Mouse (Mus musculus) monocyte, adult 2 months (primary cell): ENCODE measurements at regions not wholly inside any gene's neighbourhood (a gene's known extent, or its start where the extent isn't known, plus 50 kb on each side); places are given as distances from the start of the nearest gene placed in this dataset.

Experiments
- DNase-seq, 2 experiments: peaks; one replicate each; pipeline ENCODE4 v3.0.0; 2022; ENCODE audit warnings: low spot score in 2 of 2, low read depth in 1 of 2

DNA sequence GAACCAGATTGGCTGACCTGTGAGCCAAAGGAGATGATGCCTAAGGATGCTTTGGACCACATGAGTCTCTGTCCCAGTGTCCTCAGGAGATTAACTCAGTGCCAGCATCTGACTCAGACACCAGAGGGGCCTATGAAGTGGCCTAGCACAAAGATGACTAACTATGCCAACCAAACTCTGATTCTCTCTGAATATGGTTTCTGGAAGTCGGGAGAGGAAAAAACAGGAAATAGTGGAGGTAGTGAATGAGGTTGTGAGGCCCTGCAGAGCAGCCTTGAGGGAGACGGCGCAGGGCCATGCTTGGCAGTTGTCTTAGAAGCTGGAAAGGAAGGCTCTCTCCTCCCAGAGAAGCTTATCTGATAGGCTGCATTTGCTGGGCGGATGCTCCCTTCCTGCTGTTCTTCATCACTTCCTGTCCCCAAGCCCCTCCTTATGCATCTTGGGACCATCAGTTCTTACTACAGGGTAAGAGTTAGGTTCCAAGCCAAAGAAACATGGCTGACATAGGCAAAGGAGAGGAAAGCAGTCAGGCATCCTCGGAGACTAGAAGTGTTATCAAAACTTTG, 155.4 kb downstream of the Tle3 start:
- DNase-seq, result no peak

DNA sequence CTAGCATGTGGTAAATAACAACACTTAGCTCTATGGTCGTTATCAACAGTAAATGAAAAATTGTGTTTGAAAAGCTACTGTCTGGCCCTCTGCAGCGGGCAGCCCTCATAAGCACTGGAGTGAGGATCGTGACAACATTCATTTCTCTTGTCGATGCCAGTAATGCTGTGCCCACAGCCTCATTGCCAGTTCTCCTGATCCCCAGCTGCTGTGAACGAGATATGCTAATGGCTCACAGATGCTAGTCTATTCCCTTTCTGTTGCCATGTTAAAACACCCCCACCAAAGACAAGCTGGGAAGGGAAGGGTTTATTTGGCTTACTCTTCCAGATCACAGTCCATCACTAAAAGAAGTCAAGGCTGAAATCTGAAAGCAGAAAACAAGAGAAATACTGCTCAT, 148.0 kb downstream of the Tle3 start:
- no peak for DNase-seq

DNA sequence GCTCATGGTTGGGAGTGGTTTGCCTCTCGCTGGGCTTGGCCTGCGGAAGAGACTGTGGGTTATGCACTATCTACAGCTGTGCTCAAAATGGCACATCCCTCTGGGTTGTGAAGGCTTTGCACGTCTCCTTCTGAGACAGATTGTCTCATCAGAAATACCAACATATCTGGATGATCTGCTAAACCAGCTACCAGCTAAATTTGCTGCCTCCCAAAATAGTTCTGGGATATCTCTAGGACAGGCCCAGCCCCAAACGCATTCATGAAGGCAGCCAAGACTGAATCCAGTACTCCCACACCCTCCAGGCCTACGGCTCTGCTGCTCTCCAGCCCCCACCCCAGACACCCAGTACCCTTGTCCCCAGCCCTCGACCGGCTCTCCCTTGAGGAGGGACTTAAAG, 145.7 kb downstream of the Tle3 start:
- no peak for DNase-seq

DNA sequence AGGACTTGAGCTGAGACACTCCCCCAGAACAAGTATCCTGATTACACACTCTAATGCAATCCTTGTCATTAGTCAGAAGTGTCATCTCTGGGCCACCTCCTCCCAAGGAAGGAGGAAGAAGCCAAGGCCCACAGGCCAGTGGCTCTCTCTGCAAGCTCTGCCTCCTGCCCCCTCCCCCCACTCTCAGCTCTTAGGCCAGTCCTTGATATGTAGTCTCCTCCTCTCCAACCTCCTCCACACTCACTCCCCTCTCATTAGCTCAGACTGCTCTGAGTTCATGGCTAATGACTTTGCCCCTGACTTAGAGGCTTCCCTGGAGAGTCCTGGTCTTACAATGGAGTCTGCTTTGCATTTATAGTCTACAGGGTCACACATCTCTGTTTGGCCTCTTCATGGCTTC, 139.3 kb downstream of the Tle3 start:
- no peak for DNase-seq

DNA sequence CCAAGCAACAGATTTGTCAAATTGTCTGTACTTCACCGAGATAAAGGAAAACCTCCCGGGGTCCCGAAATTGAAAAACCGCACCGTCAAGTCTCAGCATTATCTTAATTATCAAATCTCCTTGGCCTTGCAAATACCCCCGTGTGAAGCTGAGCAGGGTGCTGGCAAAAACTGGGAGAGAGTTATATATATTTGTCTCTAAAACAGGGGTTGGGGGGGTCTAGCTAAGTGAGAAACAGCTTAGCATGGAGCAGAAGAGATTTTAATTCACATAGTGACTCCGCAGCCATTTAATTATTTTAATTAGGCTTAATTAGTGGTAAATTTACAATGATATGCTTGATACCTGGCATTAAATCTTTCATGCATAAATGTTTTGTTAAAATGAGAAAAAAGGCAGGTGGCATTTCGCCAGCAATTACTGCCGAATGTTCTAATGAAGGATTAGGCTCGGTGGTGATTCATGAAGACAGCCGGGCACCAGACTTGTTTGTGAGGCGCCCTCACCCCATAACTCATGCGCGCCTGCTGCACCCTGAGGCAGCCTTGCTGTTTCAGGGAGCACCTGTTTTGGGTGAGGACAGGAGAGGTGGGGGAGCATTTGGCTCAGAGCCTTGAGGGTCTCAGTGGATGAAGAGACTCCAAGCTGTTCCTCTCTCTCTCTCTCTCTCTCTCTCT, 138.2 kb downstream of the Tle3 start:
- DNase-seq, result no peak

DNA sequence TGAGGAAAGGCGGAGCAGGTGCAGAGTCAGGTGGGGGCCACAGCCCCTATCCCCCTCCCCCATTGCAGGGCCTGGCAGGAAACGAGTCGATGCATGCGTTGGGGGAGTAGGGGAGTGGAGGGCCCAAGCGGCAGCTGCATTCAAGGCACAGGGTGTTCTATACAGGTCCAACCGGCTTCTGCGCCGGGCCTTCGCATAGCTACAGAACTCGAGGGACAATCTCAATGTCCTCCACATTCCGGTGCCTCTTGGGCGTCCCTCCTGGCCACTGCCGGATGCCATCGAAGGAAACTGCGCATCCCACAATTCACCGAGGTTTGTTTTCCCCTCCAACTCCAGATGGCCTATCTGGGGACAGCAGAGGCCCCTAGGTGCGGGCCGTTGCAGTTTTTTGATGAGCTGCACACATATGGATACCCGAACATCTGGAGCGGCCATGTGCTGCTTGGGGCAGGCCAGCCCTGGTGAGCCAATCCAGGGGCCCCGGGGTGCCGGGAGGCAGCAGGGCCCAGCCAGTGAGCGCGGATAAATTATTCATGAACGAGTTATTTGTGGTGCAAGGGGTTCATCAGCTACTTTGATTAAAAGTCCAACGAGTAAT, 137.5 kb downstream of the Tle3 start:
- DNase-seq, result no peak

DNA sequence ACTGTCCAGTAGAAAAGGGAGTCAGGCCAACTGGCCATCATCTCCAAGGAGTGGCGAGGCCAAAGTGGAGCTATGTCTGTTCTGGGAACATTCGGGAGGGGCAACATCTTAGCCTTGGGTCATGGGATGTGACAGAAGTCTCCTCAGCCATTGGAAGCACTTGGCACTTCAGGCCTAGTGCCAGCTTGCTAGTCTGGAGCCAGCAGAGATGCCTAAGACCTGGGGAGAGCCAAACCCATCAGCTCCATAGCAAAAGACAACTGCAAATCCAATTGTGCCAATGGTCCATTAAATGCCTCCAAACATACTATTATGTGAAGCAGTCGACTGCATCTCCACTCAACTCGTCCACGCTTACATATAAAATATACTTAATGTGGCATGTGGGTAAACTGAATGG, 136.9 kb downstream of the Tle3 start:
- DNase-seq, result no peak

DNA sequence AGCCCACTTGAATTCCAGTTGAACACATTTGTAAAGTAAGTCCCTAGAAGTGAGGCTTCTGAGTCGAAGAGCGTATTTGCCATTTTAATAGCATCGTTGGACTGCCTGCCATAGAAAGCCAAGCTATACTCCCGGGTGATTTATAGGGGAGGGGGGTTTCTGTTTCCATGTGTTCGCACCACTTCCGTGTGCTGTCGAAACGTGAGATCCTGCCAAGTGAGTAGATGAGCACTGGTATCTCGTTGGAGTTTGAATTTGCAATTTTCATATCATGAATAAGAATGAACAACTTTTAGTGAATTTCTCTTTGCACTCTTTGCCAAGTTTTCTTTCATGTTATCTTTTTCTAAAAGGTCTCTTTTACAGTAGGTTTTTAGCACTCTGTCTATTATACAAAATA, 128.7 kb downstream of the Tle3 start:
- DNase-seq, result no peak

DNA sequence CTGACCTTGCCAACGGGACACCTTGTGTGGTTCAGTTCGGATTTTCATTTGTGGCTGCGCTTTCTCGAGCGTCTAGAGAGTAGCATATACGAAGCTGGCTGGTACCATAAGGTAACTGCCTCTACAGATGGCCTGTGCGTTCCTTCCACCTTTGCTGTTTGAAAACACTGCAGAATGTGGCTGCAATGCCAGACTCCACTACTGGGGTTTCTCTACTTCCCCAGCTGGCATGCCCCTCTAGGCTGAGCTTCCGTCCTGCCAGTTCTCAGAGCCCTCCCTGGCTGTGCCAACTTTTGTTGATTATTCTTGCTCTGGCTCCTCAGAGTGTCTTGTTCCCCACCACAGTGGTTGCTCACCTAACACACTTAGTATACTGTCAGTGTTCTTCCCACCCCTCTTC, 120.7 kb downstream of the Tle3 start:
- no peak for DNase-seq

DNA sequence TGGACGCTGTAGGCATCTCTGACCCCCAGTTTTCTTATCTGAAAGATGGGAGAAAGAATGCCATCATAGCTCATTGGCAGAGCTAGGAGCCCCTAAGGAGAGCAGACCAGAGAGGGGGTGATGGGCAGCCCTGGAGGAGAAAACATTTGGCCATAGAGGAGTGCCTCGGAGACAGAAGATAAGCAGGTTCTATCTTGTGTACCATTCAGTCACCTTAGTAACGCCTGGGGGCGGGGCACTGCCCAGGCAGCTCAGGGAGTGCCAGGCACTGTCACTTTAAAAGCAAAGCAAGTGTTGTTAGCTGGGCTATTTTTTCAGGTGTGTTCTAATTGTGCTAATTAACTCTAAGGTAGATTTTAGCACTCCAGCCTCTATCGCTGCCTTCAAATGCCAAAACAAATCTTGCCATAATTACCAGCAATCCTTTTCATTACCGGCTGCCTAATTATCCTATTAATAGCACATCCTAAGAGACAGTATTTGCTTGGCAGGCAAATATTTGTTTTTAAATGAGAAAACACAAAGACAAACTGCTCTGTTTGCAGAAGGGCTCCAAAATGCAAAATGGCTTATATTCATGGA, 119.1 kb downstream of the Tle3 start:
- DNase-seq, result no peak

DNA sequence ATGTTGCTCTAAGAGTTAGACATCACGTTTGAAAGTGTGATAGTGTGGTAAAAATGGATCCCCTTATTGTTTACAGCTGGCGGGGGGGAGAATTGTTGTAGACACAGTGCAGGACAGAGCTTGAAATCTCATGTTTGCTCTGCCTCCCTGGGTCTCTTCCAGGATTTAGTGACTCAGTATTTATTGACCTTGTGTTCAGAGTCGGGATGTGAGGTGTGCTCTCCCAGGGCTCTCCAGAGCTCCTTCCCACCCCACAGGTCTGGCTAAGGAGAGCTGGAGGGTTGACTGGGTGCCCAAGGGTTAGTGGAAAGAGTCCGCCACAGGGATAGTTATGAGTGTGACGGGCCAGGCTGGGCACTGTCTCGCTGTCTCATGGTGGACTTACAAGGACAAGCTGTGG, 117.8 kb downstream of the Tle3 start:
- no peak for DNase-seq

DNA sequence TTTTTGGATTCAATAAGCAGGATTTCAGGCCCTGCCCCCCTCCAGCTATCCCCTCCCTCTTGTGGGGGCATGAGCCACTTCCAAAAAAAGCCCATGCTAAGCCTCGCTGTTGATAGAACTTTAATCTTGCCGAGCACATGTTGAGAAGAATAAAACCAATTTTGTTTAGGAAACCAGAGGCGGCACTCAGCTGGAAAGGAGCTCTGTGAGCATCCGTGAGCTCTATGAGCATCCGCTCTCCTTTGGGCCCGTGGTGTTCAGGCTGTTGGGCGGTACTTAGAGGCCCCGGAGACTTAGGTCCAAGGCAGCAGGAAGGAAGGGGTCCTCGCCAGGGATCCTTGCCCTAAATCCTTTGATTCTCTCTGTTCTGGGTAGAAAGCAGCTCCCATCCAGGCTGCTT, 117.0 kb downstream of the Tle3 start:
- DNase-seq, result no peak

DNA sequence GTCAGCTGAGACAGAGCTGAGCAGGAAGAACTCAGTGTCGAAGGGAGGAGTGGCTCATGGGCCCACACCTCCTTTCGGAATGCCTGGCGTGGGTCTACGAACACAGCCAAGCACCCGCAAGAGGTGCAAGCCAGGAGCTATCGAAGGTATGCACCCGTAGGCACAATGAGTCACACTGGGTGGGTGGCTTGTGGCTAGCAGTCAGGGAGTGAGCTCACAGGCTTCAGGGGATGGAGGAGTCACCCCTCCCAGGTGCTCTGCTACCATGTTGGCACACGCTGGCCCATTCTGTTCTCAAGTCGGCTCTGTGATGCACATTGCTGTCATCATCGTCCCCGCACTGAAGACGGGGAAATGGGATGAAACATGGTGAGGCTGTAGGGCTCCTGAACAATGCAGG, 115.7 kb downstream of the Tle3 start:
- DNase-seq, result no peak

DNA sequence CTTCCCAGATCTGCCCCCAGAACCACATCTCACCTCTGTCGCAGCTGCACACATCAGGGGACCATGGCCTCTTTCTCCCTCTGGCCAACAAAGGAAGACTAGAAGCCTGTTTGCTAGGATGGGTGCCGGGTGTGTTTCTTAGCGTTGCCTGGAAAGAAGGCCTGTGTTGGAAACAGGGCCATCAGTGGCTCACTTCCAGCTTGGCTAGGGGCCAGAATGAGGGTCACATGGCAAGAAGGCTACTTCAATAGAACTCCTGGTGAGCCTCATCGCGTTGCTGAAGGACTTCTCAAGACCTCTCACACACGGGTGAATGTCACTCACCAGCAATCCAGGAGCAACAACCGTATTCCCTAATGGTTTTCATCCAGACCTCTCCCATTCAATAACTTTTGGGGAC, 115.0 kb downstream of the Tle3 start:
- DNase-seq, result no peak

DNA sequence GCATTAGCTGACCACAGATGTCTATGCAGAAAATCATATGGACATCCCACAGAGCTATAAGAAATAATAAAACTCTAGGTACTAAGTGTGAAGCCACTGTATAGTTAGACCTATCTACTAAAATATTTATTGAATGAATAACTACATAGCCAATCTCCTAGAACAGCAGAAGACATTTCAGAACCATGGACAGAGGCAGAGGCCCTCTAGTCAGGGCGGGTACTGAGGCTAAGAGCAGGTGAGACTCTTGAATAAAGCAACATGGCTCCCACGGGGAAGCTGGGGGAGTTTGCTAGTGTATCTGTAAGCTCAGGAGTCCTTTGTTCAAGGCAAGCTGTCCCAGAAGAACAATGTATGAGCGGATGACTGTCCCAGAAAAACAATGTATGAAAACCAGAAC, 112.2 kb downstream of the Tle3 start:
- DNase-seq, result no peak

DNA sequence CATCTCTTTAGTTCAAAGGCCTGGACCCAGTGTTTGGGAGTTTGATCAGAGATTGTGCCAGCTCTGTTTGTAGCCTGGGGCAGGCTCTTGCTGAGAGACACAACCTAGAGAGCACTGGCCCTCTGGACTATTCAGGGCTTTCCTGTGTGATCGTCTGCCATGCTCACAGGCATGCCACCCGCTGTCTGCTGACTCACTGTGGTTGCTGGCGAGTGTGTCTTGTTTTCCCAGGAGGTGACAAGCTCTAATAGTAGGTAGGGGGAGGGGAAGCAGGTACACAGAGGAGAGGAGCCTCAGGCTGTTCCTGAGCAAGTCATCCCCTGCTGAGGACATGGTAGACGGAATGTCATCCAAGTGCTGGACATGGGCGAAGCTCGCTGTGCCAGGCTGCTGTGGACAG, 107.5 kb downstream of the Tle3 start:
- DNase-seq, result no peak

DNA sequence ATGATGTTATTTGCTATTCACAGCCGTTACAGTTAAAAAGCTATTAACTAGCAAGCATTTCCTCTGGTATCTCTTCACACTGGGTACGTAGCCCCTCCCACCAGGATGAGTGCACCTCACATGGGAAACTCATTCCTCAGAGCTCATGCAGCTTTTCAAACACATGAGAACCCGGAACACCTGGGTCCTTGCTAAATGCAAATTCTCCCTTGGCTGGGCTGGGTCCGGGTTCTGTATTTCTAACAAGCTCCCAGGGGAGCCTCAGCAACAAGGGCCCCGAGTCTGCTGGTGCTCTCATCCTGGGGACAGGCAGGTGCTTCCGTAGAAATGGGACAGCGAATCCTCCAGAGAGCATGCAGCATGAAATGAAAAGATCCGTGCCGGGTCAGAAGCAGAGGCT, 106.7 kb downstream of the Tle3 start:
- DNase-seq, result no peak

DNA sequence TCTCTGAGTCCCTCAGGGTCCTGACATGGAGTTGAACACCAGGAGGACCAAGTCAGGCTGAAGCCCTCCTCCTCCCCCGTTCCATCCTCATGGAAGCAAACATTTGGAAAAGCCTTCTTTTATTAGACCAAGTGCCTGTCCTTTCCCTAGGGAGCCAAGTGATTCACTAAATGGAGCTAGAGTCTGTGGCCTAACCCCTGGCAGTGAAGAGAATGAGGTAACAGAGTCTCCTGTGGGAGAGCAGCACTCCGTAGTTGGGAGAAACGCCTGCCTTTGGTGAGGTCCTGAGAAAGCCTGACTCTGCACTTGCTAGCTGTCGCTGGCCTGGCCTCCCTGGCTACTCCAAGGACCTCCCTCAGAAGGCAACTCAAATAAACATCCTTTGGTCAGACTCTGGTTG, 104.2 kb downstream of the Tle3 start:
- DNase-seq, result no peak

DNA sequence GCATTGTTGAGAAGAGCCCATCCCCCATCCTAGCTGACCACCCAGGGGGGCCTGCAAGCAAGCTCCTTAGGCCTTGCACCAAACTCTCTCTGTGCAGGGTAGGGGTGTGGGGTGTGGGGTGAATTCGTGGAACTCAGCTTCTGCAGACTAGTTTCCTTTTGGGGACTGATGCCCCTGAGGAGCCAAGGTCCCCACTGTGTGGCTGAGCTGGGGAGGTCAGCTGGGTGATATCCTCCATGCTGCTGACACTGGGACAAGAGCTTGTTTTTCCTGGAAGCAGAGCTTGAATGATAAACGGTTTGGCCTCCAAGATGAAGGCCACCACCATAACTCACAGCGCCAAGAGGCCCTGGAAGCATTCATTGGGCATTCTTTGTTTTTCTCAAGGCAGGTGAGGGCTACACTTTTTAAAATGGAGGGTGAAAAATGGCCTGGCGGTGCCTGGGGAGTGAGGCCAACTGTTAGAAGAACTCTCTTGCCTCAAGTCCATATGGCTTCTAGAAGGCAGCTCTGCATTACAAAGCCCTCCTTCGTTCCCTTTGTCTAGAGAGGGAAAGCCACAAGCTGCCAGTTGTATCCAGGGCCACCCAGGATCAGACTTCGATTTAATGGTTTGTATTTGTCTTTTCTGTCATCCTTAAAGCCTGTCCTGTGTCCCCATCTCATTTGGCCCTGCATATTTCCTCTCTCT, 98.8 kb downstream of the Tle3 start:
- no peak for DNase-seq

DNA sequence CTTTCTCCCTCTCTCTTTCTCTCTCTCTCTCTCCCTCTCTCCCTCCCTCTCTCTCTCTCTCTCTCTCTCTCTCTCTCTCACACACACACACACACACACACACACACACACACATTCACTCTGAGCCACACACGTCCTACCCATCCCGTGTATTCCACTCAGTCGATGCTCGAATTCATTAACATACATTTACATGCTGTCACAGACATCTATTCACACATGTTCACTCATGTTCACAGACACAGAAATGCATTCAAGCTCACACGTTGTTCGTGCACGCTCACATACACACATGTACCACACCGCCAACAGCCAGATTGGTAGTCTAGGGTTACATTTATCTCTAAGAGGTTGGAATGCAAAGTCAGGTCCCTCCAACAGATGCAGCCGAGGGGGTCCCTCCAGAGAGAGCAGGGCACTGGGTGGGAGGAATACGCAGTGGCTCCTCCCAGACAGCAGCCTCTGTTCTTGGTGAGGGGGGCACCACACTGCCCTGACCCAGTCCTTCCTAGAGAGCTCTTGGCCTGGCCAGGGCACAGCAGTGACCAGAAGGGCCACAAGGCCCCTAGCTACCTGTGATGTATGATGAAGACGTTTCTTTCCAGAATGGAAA, 96.8 kb downstream of the Tle3 start:
- DNase-seq, result no peak

DNA sequence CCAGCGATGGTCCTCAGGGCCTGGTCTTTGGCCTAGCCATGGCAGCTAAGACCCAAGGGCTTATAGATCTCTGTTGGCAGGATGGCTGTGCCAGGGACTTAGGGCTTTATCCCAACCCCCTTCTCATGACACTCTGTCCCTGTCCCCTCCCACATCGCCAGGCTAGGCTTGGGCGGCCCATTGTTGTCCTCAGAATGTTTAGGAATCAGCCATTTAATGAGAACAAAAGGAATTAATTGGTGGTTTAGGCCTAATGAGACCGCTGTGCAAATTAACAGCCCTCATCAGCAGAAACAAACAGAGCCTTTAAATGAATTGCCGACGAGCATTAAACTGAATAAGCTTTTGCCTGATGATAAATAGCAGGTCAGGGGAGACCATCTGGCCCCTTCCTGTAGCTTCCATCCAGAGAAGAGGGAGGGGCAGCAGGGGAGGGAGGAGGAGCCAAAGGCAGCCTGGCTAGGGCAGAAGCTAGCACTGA, 96.2 kb downstream of the Tle3 start:
- DNase-seq, result no peak
